Mouse (Mus musculus): ENCODE results near the gene D430041D05Rik. TPM values are rescaled to one million over a fixed set of nuclear protein-coding genes. Genes with fewer than 3 reads are reported as not detected.
"Not testable (repeated sequence)": the region's sequence is repeated elsewhere in the genome, so short reads cannot be mapped to it uniquely, and the experiment has no call there.

D430041D05Rik gene
- polyA plus RNA-seq, 1 experiment, result 0.03 TPM

- Histone ChIP-seq H3K27me3 (replicated peaks) (no peaks in the 10 kb centered on the region), H3K4me1 (peaks cover 26% of the 10 kb centered on the region), H3K4me3 (replicated peaks) (peak overlapping the region; percentile 4), H3K9me3 (no peaks in the 10 kb centered on the region), H3K36me3 (replicated peaks; ENCODE audit: low read length) (peaks cover 33% of the 10 kb centered on the region)
- TF ChIP-seq GATA1 (IDR thresholded peaks at IDR 0.05; ENCODE audit: borderline replicate concordance, low read length), result no peak
- no peak for TF ChIP-seq FLI1 (IDR thresholded peaks at IDR 0.05; ENCODE audit: low read length)
Observed at GRCm38 (mm10) chr2:104109528-104109927, 301.3 kb downstream of the D430041D05Rik start.

GRCm38 (mm10) chr2:104109021-104109420 is 301.8 kb downstream of the D430041D05Rik start:
- peaks cover 35% of the 10 kb centered on the region for H3K36me3 ChIP-seq (replicated peaks; ENCODE audit: low read length)
- not testable (repeated sequence) for H3K27me3 ChIP-seq (replicated peaks); H3K4me3 ChIP-seq (replicated peaks); H3K9me3 ChIP-seq
- H3K4me1 ChIP-seq, result peaks cover 30% of the 10 kb centered on the region

GRCm38 (mm10) chr2:104104800-104105199 is 306.0 kb downstream of the D430041D05Rik start:
- H3K36me3 ChIP-seq (replicated peaks; ENCODE audit: low read length), result peaks cover 40% of the 10 kb centered on the region
- no peak overlapping the region for H3K4me3 ChIP-seq (replicated peaks)
- peaks cover 44% of the 10 kb centered on the region for H3K4me1 ChIP-seq
- no peaks in the 10 kb centered on the region for H3K9me3 ChIP-seq
- TF ChIP-seq GATA1 (IDR thresholded peaks at IDR 0.05; ENCODE audit: borderline replicate concordance, low read length) (no peak), FLI1 (IDR thresholded peaks at IDR 0.05; ENCODE audit: low read length) (no peak)
- no peaks in the 10 kb centered on the region for H3K27me3 ChIP-seq (replicated peaks)

- Histone ChIP-seq H3K4me1 (peaks cover 64% of the 10 kb centered on the region), H3K36me3 (replicated peaks; ENCODE audit: low read length) (peaks cover 21% of the 10 kb centered on the region), H3K27me3 (replicated peaks) (no peaks in the 10 kb centered on the region), H3K9me3 (no peaks in the 10 kb centered on the region), H3K4me3 (replicated peaks) (no peak overlapping the region)
- TF ChIP-seq GATA1 (IDR thresholded peaks at IDR 0.05; ENCODE audit: borderline replicate concordance, low read length), result no peak
- TF ChIP-seq FLI1 (IDR thresholded peaks at IDR 0.05; ENCODE audit: low read length), result no peak
Observed at GRCm38 (mm10) chr2:104099946-104100345, 310.9 kb downstream of the D430041D05Rik start.

GRCm38 (mm10) chr2:104099231-104099585 is 311.6 kb downstream of the D430041D05Rik start:
- Histone ChIP-seq H3K4me3 (replicated peaks) (peak overlapping the region; percentile 50), H3K4me1 (peaks cover 57% of the 10 kb centered on the region), H3K27me3 (replicated peaks) (no peaks in the 10 kb centered on the region), H3K36me3 (replicated peaks; ENCODE audit: low read length) (peaks cover 14% of the 10 kb centered on the region), H3K9me3 (no peaks in the 10 kb centered on the region)
- TF ChIP-seq FLI1 (IDR thresholded peaks at IDR 0.05; ENCODE audit: low read length) (no peak), GATA1 (IDR thresholded peaks at IDR 0.05; ENCODE audit: borderline replicate concordance, low read length) (no peak)

- Histone ChIP-seq H3K4me3 (replicated peaks) (peak overlapping the region; percentile 3), H3K9me3 (no peaks in the 10 kb centered on the region), H3K4me1 (peaks cover 56% of the 10 kb centered on the region)
Observed at GRCm38 (mm10) chr2:104098529-104099230, 312.1 kb downstream of the D430041D05Rik start.

GRCm38 (mm10) chr2:104097396-104097795 is 313.4 kb downstream of the D430041D05Rik start:
- H3K4me1 ChIP-seq, result peaks cover 46% of the 10 kb centered on the region
- H3K4me3 ChIP-seq (replicated peaks); H3K9me3 ChIP-seq; H3K27me3 ChIP-seq (replicated peaks); H3K36me3 ChIP-seq (replicated peaks; ENCODE audit: low read length): not testable (repeated sequence)

More at GRCm38 (mm10) chr2:104098529-104099230, 312.1 kb downstream of the D430041D05Rik start:
- H3K27me3 ChIP-seq (replicated peaks), result no peaks in the 10 kb centered on the region
- H3K36me3 ChIP-seq (replicated peaks; ENCODE audit: low read length), result peaks cover 12% of the 10 kb centered on the region
- TF ChIP-seq GATA1 (IDR thresholded peaks at IDR 0.05; ENCODE audit: borderline replicate concordance, low read length), result peak; percentile 24; the same call in 1 of the 3 replicates
- no peak for TF ChIP-seq FLI1 (IDR thresholded peaks at IDR 0.05; ENCODE audit: low read length)

- not testable (repeated sequence) for H3K4me3 ChIP-seq (replicated peaks); H3K36me3 ChIP-seq (replicated peaks; ENCODE audit: low read length); H3K9me3 ChIP-seq; H3K27me3 ChIP-seq (replicated peaks)
- H3K4me1 ChIP-seq, result peaks cover 43% of the 10 kb centered on the region
Observed at GRCm38 (mm10) chr2:104096796-104097195, 314.0 kb downstream of the D430041D05Rik start.

GRCm38 (mm10) chr2:104096256-104096655 is 314.6 kb downstream of the D430041D05Rik start:
- peak overlapping the region; percentile 90 for H3K4me3 ChIP-seq (replicated peaks)
- H3K27me3 ChIP-seq (replicated peaks), result peaks cover 5% of the 10 kb centered on the region
- TF ChIP-seq GATA1 (IDR thresholded peaks at IDR 0.05; ENCODE audit: borderline replicate concordance, low read length) (no peak), FLI1 (IDR thresholded peaks at IDR 0.05; ENCODE audit: low read length) (no peak)
- H3K36me3 ChIP-seq (replicated peaks; ENCODE audit: low read length), result no peaks in the 10 kb centered on the region
- H3K9me3 ChIP-seq, result no peaks in the 10 kb centered on the region
- peaks cover 39% of the 10 kb centered on the region for H3K4me1 ChIP-seq

GRCm38 (mm10) chr2:104095741-104096213 is 315.0 kb downstream of the D430041D05Rik start, which contains the start of gene Cd59a:
TSS of gene Cd59a (plus strand) at chr2:104095801.
- Histone ChIP-seq H3K27me3 (replicated peaks) (peaks cover 5% of the 10 kb centered on the region), H3K4me1 (peaks cover 39% of the 10 kb centered on the region)
- TF ChIP-seq FLI1 (IDR thresholded peaks at IDR 0.05; ENCODE audit: low read length) (no peak), GATA1 (IDR thresholded peaks at IDR 0.05; ENCODE audit: borderline replicate concordance, low read length) (no peak)

GRCm38 (mm10) chr2:104093305-104093704 is 317.5 kb downstream of the D430041D05Rik start:
- H3K4me3 ChIP-seq (replicated peaks), result no peak overlapping the region
- H3K36me3 ChIP-seq (replicated peaks; ENCODE audit: low read length), result no peaks in the 10 kb centered on the region
- H3K9me3 ChIP-seq, result no peaks in the 10 kb centered on the region
- peaks cover 5% of the 10 kb centered on the region for H3K27me3 ChIP-seq (replicated peaks)
- TF ChIP-seq FLI1 (IDR thresholded peaks at IDR 0.05; ENCODE audit: low read length) (no peak), GATA1 (IDR thresholded peaks at IDR 0.05; ENCODE audit: borderline replicate concordance, low read length) (no peak)
- H3K4me1 ChIP-seq, result peaks cover 17% of the 10 kb centered on the region

More at GRCm38 (mm10) chr2:104095741-104096213, 315.0 kb downstream of the D430041D05Rik start, which contains the start of gene Cd59a:
- Histone ChIP-seq H3K9me3 (no peaks in the 10 kb centered on the region), H3K4me3 (replicated peaks) (peak within 1 kb of the TSS; percentile 90), H3K36me3 (replicated peaks; ENCODE audit: low read length) (no peaks in the 10 kb centered on the region)

Other genes with a start within 250 kb of the D430041D05Rik start
- 2.6 and 5.4 TPM in 2 replicates for gene Hipk3, start 83.4 kb upstream of the D430041D05Rik start, polyA plus RNA-seq (2012; ENCODE audit: insufficient read depth, low replicate concordance)
- gene Cstf3, start 179.5 kb upstream of the D430041D05Rik start, polyA plus RNA-seq (2012; ENCODE audit: insufficient read depth, low replicate concordance), result 1.6 and 7.2 TPM in 2 replicates